Mouse (Mus musculus) embryonic facial prominence, embryonic 10.5 days (tissue): ENCODE measurements at regions not wholly inside any gene's neighbourhood (a gene's known extent, or its start where the extent isn't known, plus 50 kb on each side); places are given as distances from the start of the nearest gene placed in this dataset.

Experiments used
- DNase-seq: peaks from one replicate; pipeline ENCODE4 v3.0.0-alpha.2; 2017; ENCODE audit warnings: low spot score
- H3K27ac ChIP-seq: fragments of 300-500 bp; sonication (generic); replicated peaks from 2 replicates; pipeline ENCODE4 v1.5.1; 2016; ENCODE audit warnings: mild to moderate bottlenecking
- H3K27me3 ChIP-seq: fragments of 300-500 bp; sonication (generic); replicated peaks from 2 replicates; pipeline ENCODE4 v1.6.1; 2016; ENCODE audit warnings: low read depth, mild to moderate bottlenecking; ENCODE audit not compliant: poor library complexity, severe bottlenecking
- H3K36me3 ChIP-seq: fragments of 300-500 bp; sonication (generic); replicated peaks from 2 replicates; pipeline ENCODE4 v1.6.1; 2016; ENCODE audit warnings: mild to moderate bottlenecking, moderate library complexity
- H3K4me1 ChIP-seq: fragments of 300-500 bp; sonication (generic); 2 replicates; pipeline ENCODE4 v1.6.1; 2016
- H3K4me3 ChIP-seq: fragments of 300-500 bp; sonication (generic); 2 replicates; pipeline ENCODE4 v1.5.1; 2016; ENCODE audit warnings: mild to moderate bottlenecking, moderate library complexity
- H3K9me3 ChIP-seq: fragments of 300-500 bp; sonication (generic); 2 replicates; pipeline ENCODE4 v1.6.1; 2016; ENCODE audit warnings: mild to moderate bottlenecking
- WGBS: fragments of 180-500 bp; shearing (Covaris S2); methylation state at CpG from one replicate; pipeline ENCODE4 v1.1.7; 2016; 5-methylcytosine and 5-hydroxymethylcytosine counted together

DNA sequence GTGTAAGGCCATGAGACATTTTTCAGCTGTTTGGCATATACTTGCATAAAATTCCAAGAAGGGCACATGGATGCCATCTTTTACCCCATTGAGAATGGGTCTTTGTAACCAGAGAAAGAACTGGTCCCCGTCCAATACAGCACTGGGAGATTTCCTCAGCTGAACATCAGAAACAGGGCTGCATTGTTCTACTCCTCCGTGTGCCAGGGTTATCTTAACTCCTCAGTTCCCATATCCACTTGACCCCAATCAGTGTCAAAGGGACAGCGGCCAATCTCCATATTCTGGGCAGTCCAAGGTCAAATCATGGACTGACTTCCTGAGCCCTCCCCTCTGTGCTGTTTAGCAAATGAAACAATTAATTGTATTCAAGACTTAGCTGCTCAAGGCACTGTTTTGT is 112.5 kb upstream of the Slco3a1 start:
- H3K4me3 ChIP-seq = no peak overlapping the region
- H3K4me1 ChIP-seq = no peaks in the 10 kb centered on the region
- no peaks in the 10 kb centered on the region for H3K9me3 ChIP-seq
- no peaks in the 10 kb centered on the region for H3K36me3 ChIP-seq
- H3K27me3 ChIP-seq = no peaks in the 10 kb centered on the region
- no peak overlapping the region for H3K27ac ChIP-seq
- 43% methylated on average over 3 of the region's 3 CpGs for WGBS
- DNase-seq = no peak

GRCm38 (mm10) chr7:74663820-74664219 is 109.2 kb upstream of the Slco3a1 start:
- Histone ChIP-seq H3K9me3 (no peaks in the 10 kb centered on the region), H3K4me1 (no peaks in the 10 kb centered on the region), H3K4me3 (no peak overlapping the region), H3K27ac (no peak overlapping the region), H3K36me3 (no peaks in the 10 kb centered on the region), H3K27me3 (no peaks in the 10 kb centered on the region)
- WGBS = 91% methylated on average over 1 of the region's 1 CpGs
- no peak for DNase-seq

- Histone ChIP-seq H3K9me3 (no peaks in the 10 kb centered on the region), H3K27ac (no peak overlapping the region), H3K36me3 (no peaks in the 10 kb centered on the region), H3K27me3 (no peaks in the 10 kb centered on the region), H3K4me1 (no peaks in the 10 kb centered on the region), H3K4me3 (no peak overlapping the region)
- no peak for DNase-seq
- WGBS = 82% methylated on average over 2 of the region's 2 CpGs
Observed at GRCm38 (mm10) chr7:74647310-74647709, 92.7 kb upstream of the Slco3a1 start.

- no peak for DNase-seq
- no peak overlapping the region for H3K4me3 ChIP-seq
- no peaks in the 10 kb centered on the region for H3K36me3 ChIP-seq
- H3K4me1 ChIP-seq = no peaks in the 10 kb centered on the region
- WGBS = 93% methylated on average over 4 of the region's 4 CpGs
- H3K9me3 ChIP-seq = no peaks in the 10 kb centered on the region
- no peaks in the 10 kb centered on the region for H3K27me3 ChIP-seq
- no peak overlapping the region for H3K27ac ChIP-seq
Observed at GRCm38 (mm10) chr7:74640171-74640570, 85.6 kb upstream of the Slco3a1 start.

- no peaks in the 10 kb centered on the region for H3K27me3 ChIP-seq
- WGBS = 85% methylated on average over 8 of the region's 8 CpGs
- H3K4me1 ChIP-seq = no peaks in the 10 kb centered on the region
- no peak overlapping the region for H3K27ac ChIP-seq
- H3K36me3 ChIP-seq = no peaks in the 10 kb centered on the region
- no peaks in the 10 kb centered on the region for H3K9me3 ChIP-seq
- H3K4me3 ChIP-seq = no peak overlapping the region
- DNase-seq = no peak
Observed at GRCm38 (mm10) chr7:74632217-74632616, 77.6 kb upstream of the Slco3a1 start.

- no peaks in the 10 kb centered on the region for H3K27me3 ChIP-seq
- WGBS = 88% methylated on average over 6 of the region's 6 CpGs
- no peak overlapping the region for H3K27ac ChIP-seq
- H3K9me3 ChIP-seq = no peaks in the 10 kb centered on the region
- no peaks in the 10 kb centered on the region for H3K4me1 ChIP-seq
- no peaks in the 10 kb centered on the region for H3K36me3 ChIP-seq
- no peak for DNase-seq
- H3K4me3 ChIP-seq = no peak overlapping the region
Observed at GRCm38 (mm10) chr7:74628799-74629468, 74.4 kb upstream of the Slco3a1 start.
